Mouse (Mus musculus): ENCODE measurements at regions not wholly inside any gene's neighbourhood (a gene's known extent, or its start where the extent isn't known, plus 50 kb on each side); places are given as distances from the start of the nearest gene placed in this dataset.

GRCm38 (mm10) chr7:124455659-124456058, 473.0 kb downstream of the Hs3st4 start:
- DNase-seq (ENCODE audit: low read depth, low spot score): no peak

GRCm38 (mm10) chr7:124487326-124487725, 504.7 kb downstream of the Hs3st4 start:
- no peak for DNase-seq (ENCODE audit: low read depth, low spot score)

- no peak for DNase-seq (ENCODE audit: low read depth, low spot score)
Observed at GRCm38 (mm10) chr7:124491109-124491793, 508.6 kb downstream of the Hs3st4 start.

- DNase-seq (ENCODE audit: low read depth, low spot score): peak; percentile 22
Observed at GRCm38 (mm10) chr7:124491851-124492390, 509.3 kb downstream of the Hs3st4 start.

- DNase-seq (ENCODE audit: low read depth, low spot score): no peak
Observed at GRCm38 (mm10) chr7:124500636-124501035, 518.0 kb downstream of the Hs3st4 start.

GRCm38 (mm10) chr7:124502760-124503159, 520.1 kb downstream of the Hs3st4 start:
- no peak for DNase-seq (ENCODE audit: low read depth, low spot score)

GRCm38 (mm10) chr7:124549038-124549437, 566.4 kb downstream of the Hs3st4 start:
- no peak for DNase-seq (ENCODE audit: low read depth, low spot score)

GRCm38 (mm10) chr7:124557213-124557612, 574.5 kb downstream of the Hs3st4 start:
- no peak for DNase-seq (ENCODE audit: low read depth, low spot score)

- DNase-seq (ENCODE audit: low read depth, low spot score): no peak
Observed at GRCm38 (mm10) chr7:124570804-124571203, 588.1 kb downstream of the Hs3st4 start.

GRCm38 (mm10) chr7:124573666-124574065, 591.0 kb downstream of the Hs3st4 start:
- DNase-seq (ENCODE audit: low read depth, low spot score): no peak

- no peak for DNase-seq (ENCODE audit: low read depth, low spot score)
Observed at GRCm38 (mm10) chr7:124581342-124581741, 598.7 kb downstream of the Hs3st4 start.

GRCm38 (mm10) chr7:124585296-124585695, 602.6 kb downstream of the Hs3st4 start:
- DNase-seq (ENCODE audit: low read depth, low spot score): no peak

GRCm38 (mm10) chr7:124591369-124591768, 608.7 kb downstream of the Hs3st4 start:
- DNase-seq (ENCODE audit: low read depth, low spot score): no peak

GRCm38 (mm10) chr7:124593462-124593861, 610.8 kb downstream of the Hs3st4 start:
- no peak for DNase-seq (ENCODE audit: low read depth, low spot score)

GRCm38 (mm10) chr7:124600767-124601166, 618.1 kb downstream of the Hs3st4 start:
- no peak for DNase-seq (ENCODE audit: low read depth, low spot score)

GRCm38 (mm10) chr7:124604581-124604980, 621.9 kb downstream of the Hs3st4 start:
- no peak for DNase-seq (ENCODE audit: low read depth, low spot score)

- no peak for DNase-seq (ENCODE audit: low read depth, low spot score)
Observed at GRCm38 (mm10) chr7:124605978-124606377, 623.3 kb downstream of the Hs3st4 start.

- DNase-seq (ENCODE audit: low read depth, low spot score): no peak
Observed at GRCm38 (mm10) chr7:124607061-124607460, 624.4 kb downstream of the Hs3st4 start.

GRCm38 (mm10) chr7:124610437-124610836, 627.8 kb downstream of the Hs3st4 start:
- no peak for DNase-seq (ENCODE audit: low read depth, low spot score)

GRCm38 (mm10) chr7:124647131-124647530, 664.5 kb downstream of the Hs3st4 start:
- DNase-seq (ENCODE audit: low read depth, low spot score): no peak

- DNase-seq (ENCODE audit: low read depth, low spot score): no peak
Observed at GRCm38 (mm10) chr7:124667180-124667968, 684.7 kb downstream of the Hs3st4 start.

GRCm38 (mm10) chr7:124668058-124668457, 685.4 kb downstream of the Hs3st4 start:
- no peak for DNase-seq (ENCODE audit: low read depth, low spot score)

- no peak for DNase-seq (ENCODE audit: low read depth, low spot score)
Observed at GRCm38 (mm10) chr7:124670477-124670876, 687.8 kb downstream of the Hs3st4 start.
